Mouse (Mus musculus): ENCODE data around the gene Limch1.

Gene Limch1

GRCm38 (mm10) chr5:66747761-66748430 lies 2.3 kb downstream of the Limch1 start:
- peak; percentile 43 for DNase-seq

DNA sequence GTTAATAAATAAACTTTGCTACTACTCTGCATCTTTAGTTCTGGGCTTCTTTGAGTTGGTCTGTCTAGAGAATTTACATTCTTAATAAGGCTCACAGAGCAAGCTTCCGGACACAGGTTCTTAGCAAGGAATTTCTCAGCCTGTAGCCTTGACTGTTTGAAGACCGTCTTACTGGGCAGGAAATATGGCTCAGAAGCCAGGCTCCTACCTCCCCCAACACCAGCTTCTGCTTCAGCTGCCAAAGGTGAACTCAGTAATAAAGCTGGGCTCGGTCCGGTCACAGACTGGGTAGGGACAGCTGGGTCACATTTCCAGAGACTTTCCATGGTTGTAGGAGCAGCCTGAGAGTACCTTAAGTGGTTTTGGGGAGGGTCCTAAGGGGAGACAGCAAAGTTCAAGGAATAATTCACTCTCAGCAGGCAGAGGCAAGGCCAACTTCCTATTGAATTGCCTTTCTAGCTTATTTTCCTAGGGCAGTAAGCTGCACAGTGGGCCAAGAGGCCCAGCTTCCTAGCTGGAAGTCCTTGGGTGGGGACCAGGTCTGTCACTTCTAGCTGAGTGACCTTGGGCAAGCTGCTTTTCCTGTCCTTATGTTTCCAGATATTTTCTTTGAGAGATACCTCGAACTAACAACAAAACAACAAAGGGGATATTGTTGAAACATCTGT lies 3.0 kb downstream of the Limch1 start:
- peak; percentile 59 for DNase-seq

GRCm38 (mm10) chr5:66750641-66751040 lies 5.0 kb downstream of the Limch1 start:
- DNase-seq = no peak

DNA sequence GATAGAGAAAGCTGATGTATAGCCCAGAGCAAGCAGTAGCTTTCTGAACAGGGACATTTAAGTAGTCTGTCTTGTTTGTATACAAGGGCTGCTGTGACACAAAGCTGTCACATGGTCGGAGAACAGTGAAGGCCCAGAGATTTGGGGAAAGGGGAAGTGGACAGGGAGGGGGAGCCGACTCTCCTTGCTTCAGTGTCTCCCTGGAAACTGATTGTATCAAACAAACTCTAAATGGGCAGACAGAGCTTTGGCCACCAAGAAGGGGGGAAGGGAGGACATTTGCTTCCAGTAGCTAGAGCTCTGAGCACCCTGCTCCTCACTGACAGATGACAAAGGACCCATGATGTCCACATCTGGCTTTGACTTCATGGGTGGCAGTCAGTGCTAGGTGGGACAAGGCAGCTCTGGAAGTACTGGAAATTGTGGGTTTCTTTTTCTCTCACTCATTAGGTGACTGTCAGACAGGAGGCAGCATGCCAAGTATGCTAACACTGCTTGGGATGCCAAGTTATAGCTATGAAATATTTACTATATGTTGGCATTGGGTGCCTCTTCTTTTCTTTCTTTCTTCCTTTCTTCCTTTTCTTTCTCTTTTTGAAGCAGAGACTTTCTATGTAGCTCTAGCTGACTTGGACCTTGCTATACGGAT lies 5.8 kb downstream of the Limch1 start:
- DNase-seq = no peak

- no peak for DNase-seq
These were observed 8.0 kb downstream of the Limch1 start for GRCm38 (mm10) chr5:66753620-66754019.

- peak; percentile 10 for DNase-seq
These were observed 11.4 kb downstream of the Limch1 start for GRCm38 (mm10) chr5:66756821-66757705.

GRCm38 (mm10) chr5:66757706-66758237 lies 12.1 kb downstream of the Limch1 start:
- DNase-seq = no peak

DNA sequence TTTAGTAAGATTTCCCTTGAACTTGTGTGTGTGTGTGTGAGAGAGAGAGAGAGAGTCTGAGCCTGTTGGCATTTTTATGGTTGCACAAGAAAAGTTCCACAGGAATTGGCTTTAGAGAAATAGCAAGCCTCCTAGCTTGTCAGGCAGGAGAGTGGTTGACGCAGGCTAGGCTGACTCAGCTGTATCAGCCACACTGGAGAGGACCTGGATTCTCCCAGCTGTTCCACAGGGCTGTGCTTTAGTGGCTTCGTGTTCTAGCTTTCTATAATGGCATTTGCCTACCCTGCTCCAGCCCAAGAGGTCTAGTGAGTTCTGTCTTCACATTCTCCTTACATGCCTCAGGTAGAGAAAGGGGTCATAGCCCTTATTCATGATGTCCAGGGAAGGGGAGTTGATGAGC lies 13.7 kb downstream of the Limch1 start:
- DNase-seq = no peak

DNA sequence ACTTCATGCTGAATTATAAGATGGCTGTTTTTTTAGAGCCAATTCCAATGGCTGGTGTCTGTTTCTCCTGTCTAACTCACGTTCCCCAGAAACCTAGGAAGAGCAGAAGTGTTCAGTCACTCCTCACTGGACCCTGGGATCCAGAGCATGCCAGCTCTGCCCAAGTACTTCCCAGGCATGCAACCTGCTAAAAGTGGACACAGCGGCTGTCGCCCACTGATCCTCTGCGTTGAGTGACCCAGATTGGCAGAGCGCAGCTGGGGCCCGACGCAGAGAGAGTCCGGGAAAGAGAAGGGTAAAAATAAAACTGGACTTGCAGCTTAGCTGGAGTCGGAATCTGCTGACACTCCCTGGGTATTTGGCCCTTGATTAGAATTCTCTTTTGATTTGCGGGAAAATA lies 15.1 kb downstream of the Limch1 start:
- DNase-seq = no peak

DNA sequence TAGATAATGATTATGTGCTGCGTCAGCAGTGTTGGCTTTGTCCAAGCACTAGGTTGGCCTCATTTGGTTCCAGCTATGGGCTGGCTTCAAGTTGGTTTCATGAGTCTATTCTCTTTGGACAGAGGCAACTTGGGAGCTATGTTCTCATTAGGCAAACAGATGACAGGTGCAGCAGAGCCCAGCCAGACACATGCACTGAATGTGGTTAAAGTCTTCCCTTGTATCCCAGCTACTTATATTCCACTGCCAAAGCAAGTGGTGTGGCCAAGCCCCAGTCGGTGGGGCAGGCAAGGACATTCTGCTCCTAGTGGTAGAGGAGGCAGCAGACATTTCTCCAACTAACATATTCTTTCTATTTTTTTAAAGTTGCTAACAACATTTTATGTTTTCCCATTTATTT lies 16.4 kb downstream of the Limch1 start:
- no peak for DNase-seq

DNA sequence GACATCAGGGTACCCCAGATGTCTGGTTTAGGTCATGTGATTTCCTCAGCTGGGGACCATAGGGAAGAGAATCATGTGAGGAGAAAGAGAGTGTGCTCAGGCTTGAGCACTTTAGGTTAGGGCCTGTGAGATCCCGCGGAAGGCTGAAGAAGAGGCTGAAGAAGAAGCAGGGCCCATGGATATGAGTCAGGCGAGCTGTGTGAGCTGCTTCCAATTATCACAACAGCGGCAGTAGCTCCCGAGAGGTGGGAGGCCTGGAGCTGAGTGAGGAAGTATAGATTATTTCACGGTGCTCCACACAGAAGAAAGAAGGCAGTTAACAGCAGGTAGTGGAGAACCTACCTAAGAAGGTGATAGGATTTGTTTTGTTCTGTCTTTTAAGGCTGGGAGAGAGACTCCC lies 18.5 kb downstream of the Limch1 start:
- DNase-seq = no peak

DNA sequence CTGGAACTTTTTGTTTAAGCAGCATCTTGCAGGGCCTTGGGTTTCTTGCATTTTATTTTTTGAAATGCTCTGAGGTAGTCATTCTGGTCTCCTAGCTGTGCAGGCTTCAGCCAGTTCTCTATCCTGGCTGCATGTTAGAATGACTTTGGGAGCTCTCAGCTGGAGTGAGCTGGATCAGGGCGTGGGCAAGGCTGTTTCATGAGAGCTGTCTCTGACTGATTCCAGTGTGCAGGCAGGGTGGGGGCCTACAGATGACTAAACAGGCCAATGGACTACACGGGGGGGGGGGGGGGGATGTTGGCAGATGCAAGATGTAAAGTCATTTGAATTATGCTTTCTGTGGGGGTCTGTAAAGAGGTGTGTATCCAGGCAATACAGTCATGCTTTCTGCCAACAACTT lies 20.3 kb downstream of the Limch1 start:
- DNase-seq = no peak

- peak; percentile 21 for DNase-seq
These were observed 22.4 kb downstream of the Limch1 start for GRCm38 (mm10) chr5:66768034-66768433.

DNA sequence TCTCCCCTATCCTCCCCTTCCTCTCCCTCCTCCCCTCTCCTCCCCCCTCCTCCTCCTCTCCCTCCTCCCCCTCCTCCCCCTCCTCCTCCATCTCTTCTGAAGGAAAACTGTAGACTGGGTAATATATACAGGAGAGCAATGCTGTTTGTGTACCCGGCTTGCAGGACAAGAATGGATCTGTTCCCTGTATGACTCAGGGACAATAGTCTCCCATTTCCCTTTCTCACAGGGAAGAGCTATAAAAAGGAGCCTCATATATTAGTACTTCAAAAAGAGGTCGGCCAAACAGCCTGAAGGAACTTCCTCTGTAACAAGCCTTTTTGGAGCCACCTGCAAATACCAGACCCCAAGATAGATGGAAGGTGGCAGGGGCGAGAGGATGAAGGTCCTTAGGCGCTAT lies 23.4 kb downstream of the Limch1 start:
- no peak for DNase-seq

GRCm38 (mm10) chr5:66769558-66769957 lies 23.9 kb downstream of the Limch1 start:
- DNase-seq = no peak

- DNase-seq = no peak
These were observed 32.5 kb downstream of the Limch1 start for GRCm38 (mm10) chr5:66777999-66778710.

DNA sequence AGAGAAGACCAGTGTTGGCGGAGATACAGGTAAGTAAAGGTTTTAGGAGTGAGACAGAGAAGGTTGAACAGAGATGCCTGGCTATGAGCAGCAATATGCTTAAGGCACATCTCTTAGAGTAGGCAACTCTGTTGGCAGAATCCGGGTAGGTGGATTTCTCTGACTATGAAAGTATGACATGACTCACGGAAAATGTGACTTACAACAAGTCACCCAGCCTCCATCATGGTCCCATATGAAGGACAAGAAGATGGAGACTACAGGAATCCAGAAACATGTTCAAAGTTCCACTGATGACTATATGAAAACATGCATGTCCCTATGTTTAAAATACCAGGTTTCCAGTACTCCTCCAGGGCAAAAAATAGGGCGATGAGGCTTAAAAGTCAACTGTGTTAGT lies 34.7 kb downstream of the Limch1 start:
- no peak for DNase-seq

DNA sequence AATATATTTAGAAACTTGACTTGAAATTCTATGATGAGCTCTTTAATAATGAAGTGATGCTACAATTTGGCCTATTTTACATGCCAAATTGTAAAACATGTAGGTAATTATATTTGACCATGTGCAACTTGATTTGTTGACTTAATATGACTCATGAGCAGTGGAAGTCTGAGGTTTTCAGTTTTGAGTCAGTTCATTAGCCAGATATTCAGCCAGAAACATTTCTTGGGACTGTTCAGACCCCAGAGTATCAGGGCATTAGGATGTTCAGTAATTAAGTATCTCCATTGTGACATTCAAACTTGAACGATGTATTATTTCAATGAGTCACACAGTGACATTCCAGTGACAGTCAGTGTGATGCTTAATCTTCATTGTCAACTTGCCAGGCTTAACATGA lies 35.9 kb downstream of the Limch1 start:
- DNase-seq = no peak

DNA sequence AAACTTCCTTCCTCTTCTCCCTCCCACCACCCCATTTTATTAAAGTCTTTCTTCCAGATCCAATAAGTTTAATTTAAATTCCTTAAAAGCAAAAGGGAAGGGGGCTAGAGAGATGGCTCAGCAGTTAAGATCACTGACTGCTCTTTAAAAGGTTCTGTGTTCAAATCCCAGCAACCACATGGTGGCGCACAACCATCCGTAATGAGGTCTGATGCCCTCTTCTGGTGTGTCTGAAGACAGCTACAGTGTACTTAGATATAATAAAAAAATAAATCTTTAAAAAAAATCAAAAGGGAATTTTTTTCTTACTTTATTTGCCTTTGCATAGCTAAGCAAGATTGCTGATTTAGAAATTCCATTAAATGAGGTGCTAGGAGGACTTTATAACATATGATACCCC lies 37.2 kb downstream of the Limch1 start:
- no peak for DNase-seq

DNA sequence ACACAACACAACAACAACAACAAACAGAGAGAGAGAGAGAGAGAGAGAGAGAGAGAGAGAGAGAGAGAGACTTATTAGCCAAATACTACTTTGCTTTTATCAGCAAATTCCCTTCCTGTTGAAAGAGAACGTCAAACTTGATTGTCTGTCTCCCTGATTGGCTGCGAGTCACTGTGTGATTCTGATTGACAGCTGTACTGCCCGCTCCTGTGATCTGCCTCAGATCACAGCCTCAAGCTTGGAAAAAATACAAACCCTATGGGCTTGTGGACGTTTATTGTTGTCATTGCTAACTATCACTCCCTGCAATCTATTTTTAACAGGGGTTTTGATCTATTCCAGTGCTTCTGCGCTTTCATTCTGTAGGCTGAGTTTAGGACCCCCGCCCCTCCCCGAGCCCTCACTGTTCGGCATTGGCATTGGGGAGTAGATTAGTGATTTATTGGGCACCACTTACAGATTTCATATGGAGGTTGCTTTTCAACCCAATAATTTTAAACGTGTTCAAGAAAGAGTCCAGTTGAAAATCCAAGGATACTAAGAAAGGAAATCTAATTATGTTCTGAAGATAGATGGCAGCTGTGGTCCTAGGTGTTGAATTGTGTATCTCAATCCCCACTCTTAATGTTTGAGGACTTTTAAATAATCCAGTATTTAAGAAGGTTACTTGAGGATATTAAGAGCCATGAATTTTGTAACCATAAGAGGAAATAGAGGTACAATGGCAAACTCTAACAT lies 39.2 kb downstream of the Limch1 start:
- DNase-seq = no peak

DNA sequence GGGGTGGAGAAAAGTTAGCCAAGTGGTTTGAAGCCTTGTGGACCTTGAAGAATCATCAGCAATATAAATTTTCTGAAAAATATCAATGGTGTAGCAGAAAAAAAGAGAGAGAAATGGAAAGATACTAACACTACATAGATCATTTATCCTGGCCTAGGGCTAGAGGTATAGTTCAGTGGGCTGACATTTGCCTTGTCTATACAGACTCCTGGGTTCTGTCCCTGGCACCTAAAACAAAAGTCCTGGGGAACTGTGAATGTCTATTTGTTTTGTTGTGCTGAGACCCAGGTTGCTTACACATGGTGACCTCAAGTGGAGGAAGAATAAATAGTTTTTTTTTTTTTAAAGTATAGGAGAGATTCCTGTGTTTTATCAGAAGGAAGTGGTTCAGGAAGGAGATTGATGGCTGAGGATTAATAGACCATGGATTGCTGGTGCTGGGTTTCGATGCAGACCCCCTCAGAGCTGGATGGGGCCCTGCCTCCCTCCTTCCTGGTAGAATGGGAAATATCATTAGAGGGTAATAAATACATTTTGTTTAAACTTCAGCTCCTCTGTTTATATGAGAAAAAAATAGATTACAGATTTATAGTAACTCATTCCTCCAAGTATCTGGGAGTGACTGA lies 40.5 kb downstream of the Limch1 start:
- DNase-seq = no peak

Data from kidney, postnatal 14 days (tissue).